Mouse (Mus musculus) heart, postnatal 25 days (tissue): ENCODE data around the gene Trdmt1. TPM values are rescaled to one million over a fixed set of nuclear protein-coding genes. Genes with fewer than 3 reads are reported as not detected.
"Not testable (repeated sequence)": the region's sequence is repeated elsewhere in the genome, so short reads cannot be mapped to it uniquely, and the experiment has no call there.

Experiments
- DNase-seq: peaks from one replicate; pipeline ENCODE4 v3.0.0; 2022; ENCODE audit warnings: low spot score
- intact Hi-C: fragments of 180-260 bp; cut with DNase I; formaldehyde crosslinking; loops from one replicate; pipeline ENCODE4 v1.15.1; 2025
- total RNA-seq, 2 experiments: library from RNA; stranded (reverse); gene quantifications; 2 replicates each; pipeline ENCODE4 v1.2.3; 2021

The Trdmt1 gene
- total RNA-seq = 1 to 10 TPM; 6.8 to 8.6 TPM

GRCm38 (mm10) chr2:13544193-13544824 is at the start of gene Trdmt1:
Trdmt1 (minus strand) TSS chr2:13544668.
- intact Hi-C loops = loop anchor here (1.0 kb wide), 1 partner anchor 30 kb away; no protein-coding TSS in a partner anchor

GRCm38 (mm10) chr2:13593328-13593727 is 48.9 kb upstream of the Trdmt1 start:
- intact Hi-C loops = no loop called here
- DNase-seq = no peak

More at GRCm38 (mm10) chr2:13544193-13544824, at the start of gene Trdmt1:
- DNase-seq = peak; percentile 79

GRCm38 (mm10) chr2:13583746-13584145 is 39.3 kb upstream of the Trdmt1 start:
- DNase-seq, intact Hi-C loops: not testable (repeated sequence)

GRCm38 (mm10) chr2:13582184-13582583 is 37.7 kb upstream of the Trdmt1 start:
- no peak for DNase-seq
- intact Hi-C loops = no loop called here

GRCm38 (mm10) chr2:13579991-13580390 is 35.5 kb upstream of the Trdmt1 start:
- no peak for DNase-seq
- intact Hi-C loops = no loop called here

GRCm38 (mm10) chr2:13579315-13579714 is 34.8 kb upstream of the Trdmt1 start:
- intact Hi-C loops = no loop called here

GRCm38 (mm10) chr2:13578473-13579152 is 34.1 kb upstream of the Trdmt1 start:
- intact Hi-C loops = no loop called here
- peak; percentile 39 for DNase-seq

More at GRCm38 (mm10) chr2:13579315-13579714, 34.8 kb upstream of the Trdmt1 start:
- no peak for DNase-seq

- DNase-seq = no peak
- intact Hi-C loops = no loop called here
Measured at GRCm38 (mm10) chr2:13577399-13577798, 32.9 kb upstream of the Trdmt1 start.

GRCm38 (mm10) chr2:13575926-13576325 is 31.5 kb upstream of the Trdmt1 start:
- intact Hi-C loops = loop anchor here (2.0 kb wide), 2 partner anchors 163 to 285 kb away; no protein-coding TSS in a partner anchor
- DNase-seq = no peak

GRCm38 (mm10) chr2:13575287-13575801 is 30.9 kb upstream of the Trdmt1 start:
- intact Hi-C loops = loop anchor here (2.0 kb wide), 2 partner anchors 163 to 285 kb away; no protein-coding TSS in a partner anchor
- peak; percentile 61 for DNase-seq

- DNase-seq = peak; percentile 30
- intact Hi-C loops = loop anchor here (1.0 to 5.0 kb wide), 4 partner anchors 30 to 284 kb away; partner anchors contain the start of gene Trdmt1
Measured at GRCm38 (mm10) chr2:13574801-13575150, 30.3 kb upstream of the Trdmt1 start.

- intact Hi-C loops = loop anchor here (1.0 to 5.0 kb wide), 4 partner anchors 30 to 283 kb away; partner anchors contain the start of gene Trdmt1
- peak; percentile 86 for DNase-seq
Measured at GRCm38 (mm10) chr2:13574066-13574800, 29.8 kb upstream of the Trdmt1 start.

- DNase-seq = peak; percentile 85
- intact Hi-C loops = loop anchor here (1.0 to 5.0 kb wide), 4 partner anchors 29 to 283 kb away; partner anchors contain the start of gene Trdmt1
Measured at GRCm38 (mm10) chr2:13573408-13574065, 29.1 kb upstream of the Trdmt1 start, which contains the start of gene Vim. Vim (plus strand) TSS chr2:13573927.

- intact Hi-C loops = loop anchor here (5.0 kb wide), 1 partner anchor 186 kb away; no protein-coding TSS in a partner anchor
- DNase-seq = no peak
Measured at GRCm38 (mm10) chr2:13572647-13573407, 28.4 kb upstream of the Trdmt1 start.

GRCm38 (mm10) chr2:13572101-13572553 is 27.7 kb upstream of the Trdmt1 start:
- intact Hi-C loops = loop anchor here (5.0 kb wide), 1 partner anchor 185 kb away; no protein-coding TSS in a partner anchor

GRCm38 (mm10) chr2:13570122-13570521 is 25.7 kb upstream of the Trdmt1 start:
- no peak for DNase-seq
- intact Hi-C loops = loop anchor here (5.0 kb wide), 1 partner anchor 183 kb away; no protein-coding TSS in a partner anchor

More at GRCm38 (mm10) chr2:13572101-13572553, 27.7 kb upstream of the Trdmt1 start:
- no peak for DNase-seq

GRCm38 (mm10) chr2:13560396-13560795 is 15.9 kb upstream of the Trdmt1 start:
- DNase-seq = no peak
- intact Hi-C loops = no loop called here

- intact Hi-C loops = no loop called here
- no peak for DNase-seq
Measured at GRCm38 (mm10) chr2:13559729-13560128, 15.3 kb upstream of the Trdmt1 start.
